Mouse (Mus musculus) CH12.LX (cell line): ENCODE data around the gene Afg1l. TPM values are rescaled to one million over a fixed set of nuclear protein-coding genes. Genes with fewer than 3 reads are reported as not detected.

ENCODE experiments used
- DNase-seq: peaks from one replicate; pipeline ENCODE4 v3.0.0-alpha.2; 2013; ENCODE audit errors: extremely low read depth
- H3K27ac ChIP-seq: 2 replicates; pipeline ENCODE4 v1.5.1; 2012; ENCODE audit warnings: low read depth, mild to moderate bottlenecking, control low read depth, moderate library complexity; ENCODE audit not compliant: insufficient read depth
- H3K27me3 ChIP-seq: replicated peaks from 2 replicates; pipeline ENCODE3; 2012; ENCODE audit warnings: inconsistent platforms
- H3K36me3 ChIP-seq, 2 experiments: replicated peaks in 1 of 2; 2 replicates each; pipeline versions ENCODE3 to v1.6.1; 2012; ENCODE audit warnings: inconsistent platforms in 1 of 2, low read length in 1 of 2, mild to moderate bottlenecking in 1 of 2, mixed read lengths in 1 of 2, moderate library complexity in 1 of 2; ENCODE audit not compliant: control insufficient read depth in 1 of 2, insufficient read depth in 1 of 2
- H3K4me1 ChIP-seq, 2 experiments: 2 replicates each; pipeline ENCODE4 v1.6.1; 2012; ENCODE audit warnings: inconsistent platforms in 1 of 2, moderate library complexity in 1 of 2; ENCODE audit not compliant: insufficient read depth in 2 of 2, control insufficient read depth in 1 of 2
- H3K4me2 ChIP-seq: 2 replicates; pipeline ENCODE4 v1.6.1; 2012; ENCODE audit warnings: low read depth, mild to moderate bottlenecking, control low read depth; ENCODE audit not compliant: poor library complexity, insufficient read depth, severe bottlenecking
- H3K4me3 ChIP-seq, 3 experiments: fragments of 150-350 bp in 1 of 3; sonication (generic) in 1 of 3; replicated peaks in 1 of 3; 2 replicates each; pipeline versions ENCODE3 to v1.5.1; 2011 to 2012; ENCODE audit warnings: low read depth in 2 of 3, low read length in 2 of 3, mild to moderate bottlenecking in 2 of 3, moderate library complexity in 2 of 3, control low read depth in 1 of 3, improper control_type of control experiment in 1 of 3, inconsistent platforms in 1 of 3, mixed read lengths in 1 of 3; ENCODE audit not compliant: poor library complexity in 1 of 3
- H3K79me2 ChIP-seq: replicated peaks from 2 replicates; pipeline ENCODE4 v1.6.1; 2012; ENCODE audit warnings: mild to moderate bottlenecking, moderate library complexity; ENCODE audit not compliant: control insufficient read depth, poor library complexity, insufficient read depth, severe bottlenecking; ENCODE audit errors: extremely low read depth
- H3K9ac ChIP-seq: 2 replicates; pipeline ENCODE4 v1.6.1; 2012; ENCODE audit warnings: low read depth, mild to moderate bottlenecking, control low read depth, moderate library complexity; ENCODE audit not compliant: insufficient read depth
- H3K9me3 ChIP-seq: replicated peaks from 2 replicates; pipeline ENCODE3; 2012; ENCODE audit warnings: low read length, inconsistent platforms, mixed read lengths
- BHLHE40 ChIP-seq: IDR thresholded peaks from 2 replicates; pipeline ENCODE4 v1.6.1; 2011; ENCODE audit warnings: mild to moderate bottlenecking, low read depth, low read length, improper control_type of control experiment
- CHD1 ChIP-seq: IDR thresholded peaks from 2 replicates; pipeline ENCODE4 v1.6.1; 2012; ENCODE audit warnings: low read depth, low read length, improper control_type of control experiment, inconsistent platforms
- CHD2 ChIP-seq: IDR thresholded peaks from 2 replicates; pipeline ENCODE4 v1.6.1; 2011; ENCODE audit warnings: low read length, improper control_type of control experiment
- CTCF ChIP-seq, 2 experiments: IDR thresholded peaks in 1 of 2; conservative IDR thresholded peaks in 1 of 2; 2 replicates each; pipeline ENCODE4 v1.5.1; 2011 to 2012; ENCODE audit warnings: low read depth in 2 of 2, low read length in 2 of 2, improper control_type of control experiment in 1 of 2, inconsistent platforms in 1 of 2, mild to moderate bottlenecking in 1 of 2, moderate library complexity in 1 of 2
- E2F4 ChIP-seq: IDR thresholded peaks from 2 replicates; pipeline ENCODE4 v1.6.1; 2011; ENCODE audit warnings: low read depth, low read length, improper control_type of control experiment; ENCODE audit not compliant: insufficient replicate concordance
- ELF1 ChIP-seq: IDR thresholded peaks from 2 replicates; pipeline ENCODE4 v1.6.1; 2014; ENCODE audit warnings: low read depth, mild to moderate bottlenecking, inconsistent platforms, low read length, improper control_type of control experiment
- EP300 ChIP-seq: IDR thresholded peaks from 2 replicates; pipeline ENCODE4 v1.6.1; 2011; ENCODE audit warnings: low read length, improper control_type of control experiment
- ETS1 ChIP-seq: conservative IDR thresholded peaks from 2 replicates; pipeline ENCODE4 v1.6.1; 2012; ENCODE audit warnings: low read depth, mild to moderate bottlenecking, inconsistent platforms, low read length, improper control_type of control experiment, moderate library complexity
- GABPA ChIP-seq: IDR thresholded peaks from 2 replicates; pipeline ENCODE4 v1.6.1; 2012; ENCODE audit warnings: low read depth, low read length, improper control_type of control experiment, inconsistent platforms; ENCODE audit not compliant: insufficient replicate concordance
- HCFC1 ChIP-seq: IDR thresholded peaks from 2 replicates; pipeline ENCODE4 v1.6.1; 2012; ENCODE audit warnings: low read depth, mild to moderate bottlenecking, inconsistent platforms, low read length, improper control_type of control experiment
- IRF4 ChIP-seq: IDR thresholded peaks from 2 replicates; pipeline ENCODE4 v1.6.1; 2014; ENCODE audit warnings: low read depth, mild to moderate bottlenecking, inconsistent platforms, low read length, improper control_type of control experiment
- JUN ChIP-seq: IDR thresholded peaks from 2 replicates; pipeline ENCODE4 v1.6.1; 2011; ENCODE audit warnings: low read depth, mild to moderate bottlenecking, low read length, improper control_type of control experiment, moderate library complexity; ENCODE audit not compliant: insufficient read depth
- JUND ChIP-seq: conservative IDR thresholded peaks from 2 replicates; pipeline ENCODE4 v1.6.1; 2011; ENCODE audit warnings: low read depth, low read length, improper control_type of control experiment
- KAT2A ChIP-seq: IDR thresholded peaks from 2 replicates; pipeline ENCODE4 v1.6.1; 2012; ENCODE audit warnings: low read length, improper control_type of control experiment, inconsistent platforms; ENCODE audit not compliant: insufficient replicate concordance
- MAFK ChIP-seq: IDR thresholded peaks from 2 replicates; pipeline ENCODE4 v1.6.1; 2011; ENCODE audit warnings: low read length, improper control_type of control experiment; ENCODE audit not compliant: insufficient replicate concordance
- MAX ChIP-seq: IDR thresholded peaks from 2 replicates; pipeline ENCODE4 v1.6.1; 2011; ENCODE audit warnings: low read length, improper control_type of control experiment
- MAZ ChIP-seq: IDR thresholded peaks from 2 replicates; pipeline ENCODE4 v1.6.1; 2012; ENCODE audit warnings: low read depth, mild to moderate bottlenecking, inconsistent platforms, low read length, improper control_type of control experiment, moderate library complexity
- MEF2A ChIP-seq: IDR thresholded peaks from 2 replicates; pipeline ENCODE4 v1.6.1; 2014; ENCODE audit warnings: low read depth, mild to moderate bottlenecking, inconsistent platforms, low read length, improper control_type of control experiment, borderline replicate concordance
- MXI1 ChIP-seq: IDR thresholded peaks from 2 replicates; pipeline ENCODE4 v1.6.1; 2011; ENCODE audit warnings: mild to moderate bottlenecking, low read depth, low read length, improper control_type of control experiment
- MYC ChIP-seq: IDR thresholded peaks from 2 replicates; pipeline ENCODE4 v1.6.1; 2011; ENCODE audit warnings: low read depth, mild to moderate bottlenecking, improper control_type of control experiment, low read length
- NELFE ChIP-seq: IDR thresholded peaks from 2 replicates; pipeline ENCODE4 v1.6.1; 2011; ENCODE audit warnings: low read depth, low read length, improper control_type of control experiment
- NRF1 ChIP-seq: IDR thresholded peaks from 2 replicates; pipeline ENCODE4 v1.6.1; 2014; ENCODE audit warnings: low read depth, mild to moderate bottlenecking, inconsistent platforms, low read length, improper control_type of control experiment, moderate library complexity
- PAX5 ChIP-seq: IDR thresholded peaks from 2 replicates; pipeline ENCODE4 v1.6.1; 2012; ENCODE audit warnings: low read length, inconsistent platforms, mixed read lengths
- POLR2A ChIP-seq: IDR thresholded peaks from 2 replicates; pipeline ENCODE4 v1.6.1; 2011; ENCODE audit warnings: low read depth, mild to moderate bottlenecking, improper control_type of control experiment, low read length
- POLR2AphosphoS2 ChIP-seq: IDR thresholded peaks from 2 replicates; pipeline ENCODE4 v1.6.1; 2011; ENCODE audit warnings: low read depth, low read length, improper control_type of control experiment
- RAD21 ChIP-seq: IDR thresholded peaks from 2 replicates; pipeline ENCODE4 v1.6.1; 2011; ENCODE audit warnings: low read depth, mild to moderate bottlenecking, low read length, improper control_type of control experiment, moderate library complexity
- RCOR1 ChIP-seq: conservative IDR thresholded peaks from 2 replicates; pipeline ENCODE4 v1.6.1; 2012; ENCODE audit warnings: low read depth, mild to moderate bottlenecking, inconsistent platforms, low read length, improper control_type of control experiment
- SIN3A ChIP-seq: IDR thresholded peaks from 2 replicates; pipeline ENCODE4 v1.6.1; 2012; ENCODE audit warnings: low read length, improper control_type of control experiment, inconsistent platforms
- SMC3 ChIP-seq: IDR thresholded peaks from 2 replicates; pipeline ENCODE4 v1.6.1; 2011; ENCODE audit warnings: low read depth, low read length, improper control_type of control experiment
- TBP ChIP-seq: conservative IDR thresholded peaks from 2 replicates; pipeline ENCODE4 v1.6.1; 2011; ENCODE audit warnings: low read depth, low read length, improper control_type of control experiment
- TCF12 ChIP-seq: IDR thresholded peaks from 2 replicates; pipeline ENCODE4 v1.6.1; 2014; ENCODE audit warnings: low read depth, mild to moderate bottlenecking, inconsistent platforms, low read length, improper control_type of control experiment
- UBTF ChIP-seq: IDR thresholded peaks from 2 replicates; pipeline ENCODE4 v1.6.1; 2012; ENCODE audit warnings: low read depth, mild to moderate bottlenecking, inconsistent platforms, low read length, improper control_type of control experiment, moderate library complexity
- USF1 ChIP-seq: IDR thresholded peaks from 2 replicates; pipeline ENCODE4 v1.6.1; 2014; ENCODE audit warnings: low read depth, mild to moderate bottlenecking, inconsistent platforms, low read length, improper control_type of control experiment
- USF2 ChIP-seq: conservative IDR thresholded peaks from 2 replicates; pipeline ENCODE4 v1.6.1; 2011; ENCODE audit warnings: low read depth, low read length, improper control_type of control experiment
- ZC3H11A ChIP-seq: IDR thresholded peaks from 2 replicates; pipeline ENCODE4 v1.6.1; 2012; ENCODE audit warnings: low read depth, mild to moderate bottlenecking, inconsistent platforms, low read length, improper control_type of control experiment
- ZKSCAN1 ChIP-seq: IDR thresholded peaks from 2 replicates; pipeline ENCODE4 v1.6.1; 2012; ENCODE audit warnings: low read depth, inconsistent platforms, low read length, improper control_type of control experiment, borderline replicate concordance
- ZMIZ1 ChIP-seq: IDR thresholded peaks from 2 replicates; pipeline ENCODE4 v1.6.1; 2012; ENCODE audit warnings: low read depth, mild to moderate bottlenecking, inconsistent platforms, low read length, improper control_type of control experiment
- ZNF384 ChIP-seq: IDR thresholded peaks from 2 replicates; pipeline ENCODE4 v1.6.1; 2012; ENCODE audit warnings: low read depth, low read length, improper control_type of control experiment, inconsistent platforms
- dilution Hi-C: fragments of 300-500 bp; cut with MboI; formaldehyde crosslinking; loops from 2 replicates; pipeline ENCODE4 v1.14.3; 2020; ENCODE audit warnings: low sequenced_read_pairs; ENCODE audit not compliant: extremely low pct_unique_long_range_greater_than_20kb, extremely low pct_ligation_motif_present
- in situ Hi-C: fragments of 300-500 bp; cut with MboI; formaldehyde crosslinking; loops from 3 replicates; pipeline ENCODE4 v1.14.3; 2019; ENCODE audit warnings: low sequenced_read_pairs, low pct_ligation_motif_present, low pct_unique_long_range_greater_than_20kb, mixed read lengths
- polyA plus RNA-seq: library from polyadenylated mRNA; unstranded; fragments of >175 nt; gene quantifications from 2 replicates; pipeline ENCODE4 v1.2.1, GENCODE M21; 2012; ENCODE audit warnings: low read depth; ENCODE audit not compliant: insufficient read length
- total RNA-seq, 2 experiments: library from RNA; depleted of rRNA; stranded (reverse); fragments of 300-350 nt in 1 of 2; fragments of >200 nt in 1 of 2; gene quantifications; 2 replicates each; pipeline ENCODE4 v1.2.3; 2012 to 2014

Gene Afg1l
- total and polyA plus RNA-seq, 3 experiments: 3.1 to 6.9 (median 4.5) TPM

DNA sequence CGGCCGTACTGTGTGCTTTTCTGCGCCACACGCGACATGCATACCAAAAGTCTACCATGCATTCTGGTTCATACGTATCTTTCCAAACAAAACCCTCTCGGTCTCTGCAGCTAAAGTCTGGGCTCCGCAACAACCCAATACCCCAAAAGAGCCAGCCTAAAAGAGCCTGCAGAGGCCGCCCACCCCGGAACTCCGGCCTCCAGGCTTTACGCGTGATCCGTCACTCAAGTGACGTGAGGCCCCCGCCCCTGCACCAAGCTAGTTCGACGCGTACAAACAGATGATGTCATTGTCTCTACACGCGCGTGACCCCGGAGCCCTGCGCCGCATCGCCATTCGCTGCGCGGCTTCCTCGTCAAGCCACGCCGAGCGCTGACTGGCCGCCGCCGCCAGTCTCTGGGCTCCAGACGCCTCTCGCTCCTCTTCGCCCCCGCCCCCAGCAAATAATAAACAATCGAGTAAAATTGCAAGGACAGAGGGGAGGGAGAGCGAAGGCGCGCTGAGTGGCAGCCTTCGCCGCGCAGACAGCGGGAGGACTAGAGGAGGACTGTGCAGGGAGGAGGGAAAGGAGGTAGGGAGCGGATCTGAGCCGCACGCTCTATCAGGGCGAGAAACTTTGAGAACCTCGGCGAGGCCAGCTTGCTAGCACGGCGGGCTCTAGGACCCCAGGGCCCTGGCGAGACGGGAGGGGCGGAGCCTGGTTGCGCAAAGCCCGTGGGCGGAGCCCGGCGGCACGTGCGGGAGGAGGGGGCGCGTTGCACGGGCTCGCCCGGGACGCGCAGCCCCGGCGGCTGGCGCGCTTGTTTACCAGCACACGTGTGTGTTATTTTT, 200.7 kb downstream of the Afg1l start:
- Histone ChIP-seq H3K36me3 (peaks cover 10 to 16% of the 10 kb centered on the region in 2 experiments), H3K9ac (peak overlapping the region; percentile 58), H3K79me2 (peaks cover 16% of the 10 kb centered on the region), H3K4me3 (peak overlapping the region; percentile 82 to 90 (median 88)), H3K27ac (peak overlapping the region; percentile 85), H3K4me1 (peaks cover 8 to 25% of the 10 kb centered on the region in 2 experiments), H3K4me2 (peak overlapping the region; percentile 73), H3K27me3 (no peaks in the 10 kb centered on the region), H3K9me3 (peaks cover 13% of the 10 kb centered on the region)
- in situ Hi-C loops: no loop called here
- dilution Hi-C loops: no loop called here
- DNase-seq: peak; percentile 97
- TF ChIP-seq MAFK (no peak), TBP (0 out of 2 replicates have a peak, but pooled peaks have one; percentile 29), HCFC1 (peak; percentile 71), ETS1 (peak; percentile 61), MYC (0 out of 2 replicates have a peak, but pooled peaks have one; percentile 7), ZNF384 (no peak), PAX5 (no peak), USF1 (peak; percentile 47), SMC3 (no peak), ZC3H11A (no peak), KAT2A (no peak), MAZ (peak; percentile 86), BHLHE40 (peak; percentile 99), E2F4 (no peak), UBTF (no peak), RCOR1 (no peak; the same call in 1 of the 2 replicates), NRF1 (peak; percentile 61), RAD21 (no peak), CHD2 (peak; percentile 27; the same call in 1 of the 2 replicates), NELFE (0 out of 2 replicates have a peak, but pooled peaks have one; percentile 6), MEF2A (no peak), MAX (peak; percentile 71), POLR2A (peak; percentile 42; the same call in 1 of the 2 replicates), MXI1 (peak; percentile 91), CHD1 (peak; percentile 32; the same call in 1 of the 2 replicates), TCF12 (peak; percentile 43), ZKSCAN1 (no peak), SIN3A (peak; percentile 57), CTCF (conservative IDR thresholded peaks at IDR 0.05 in 1 of 2, IDR thresholded peaks at IDR 0.05 in 1 of 2; ENCODE audit: low read depth in 2 of 2, low read length in 2 of 2) (no peak), ZMIZ1 (no peak), JUND (peak; percentile 60), GABPA (peak; percentile 11; the same call in 1 of the 2 replicates), IRF4 (peak; percentile 45), EP300 (no peak), POLR2AphosphoS2 (no peak), USF2 (no peak; the same call in 1 of the 2 replicates), ELF1 (peak; percentile 90), JUN (peak; percentile 68; the same call in 1 of the 2 replicates)
- TF ChIP-seq, all 38 proteins: peak for 21
